Mouse (Mus musculus) liver, adult (tissue): ENCODE results near the gene Polr2a.

ENCODE experiments used
- GATA4 ChIP-seq: IDR thresholded peaks from 2 replicates; pipeline ENCODE4 v1.6.1; 2014; ENCODE audit warnings: mild to moderate bottlenecking, low read length; ENCODE audit not compliant: insufficient replicate concordance

The Polr2a gene

DNA sequence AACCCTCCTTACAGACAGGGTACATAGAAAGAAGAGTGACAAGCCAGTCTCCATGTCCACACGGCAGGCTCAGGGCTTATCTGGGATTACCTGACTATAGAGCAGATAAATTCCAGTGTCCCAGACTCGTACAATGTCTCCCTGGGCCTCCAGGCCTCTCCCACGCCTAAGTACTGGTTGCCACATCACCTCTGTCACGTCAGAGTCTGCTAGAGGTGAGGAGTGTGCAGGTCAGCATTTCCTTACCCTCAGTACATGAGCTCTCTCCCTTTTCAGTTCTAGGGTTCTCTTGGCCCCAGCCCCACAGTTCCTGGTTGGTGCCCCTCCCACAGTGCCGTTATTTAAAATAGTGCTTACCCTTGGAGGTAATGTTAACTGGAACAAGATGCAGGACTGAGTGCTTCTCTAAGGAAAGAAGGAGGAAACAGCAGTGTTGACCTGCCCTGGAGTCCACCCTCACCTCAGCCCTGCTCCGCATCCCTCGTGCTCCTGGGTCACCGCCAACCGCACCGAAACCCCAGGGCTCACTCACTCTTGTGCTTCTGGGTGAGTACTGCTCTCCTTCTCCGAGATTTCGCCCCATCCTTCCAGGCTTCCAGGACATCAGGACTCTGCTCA lies 74.2 kb downstream of the Polr2a start:
- TF ChIP-seq GATA4: no peak
